Mouse (Mus musculus) kidney, adult 2 months (tissue): Measurements from ENCODE around the gene Rap1gap. TPM values are rescaled to one million over a fixed set of nuclear protein-coding genes. Genes with fewer than 3 reads are reported as not detected.

Experiments
- DNase-seq: peaks from one replicate; pipeline ENCODE4 v3.0.0; 2021
- H3K27ac ChIP-seq: fragments of 200-500 bp; 2 replicates; pipeline ENCODE4 v1.5.1; 2012; ENCODE audit warnings: low read depth, low read length, control low read depth, inconsistent platforms; ENCODE audit not compliant: insufficient read depth
- H3K27me3 ChIP-seq: fragments of 200-500 bp; replicated peaks from 2 replicates; pipeline ENCODE4 v1.6.1; 2012; ENCODE audit warnings: mild to moderate bottlenecking, moderate library complexity, low read length, inconsistent platforms; ENCODE audit not compliant: control insufficient read depth, insufficient read depth
- H3K36me3 ChIP-seq: fragments of 200-500 bp; 2 replicates; pipeline ENCODE4 v1.6.1; 2012; ENCODE audit warnings: mild to moderate bottlenecking, moderate library complexity, low read length, inconsistent platforms; ENCODE audit not compliant: control insufficient read depth, insufficient read depth
- H3K4me1 ChIP-seq: fragments of 200-500 bp; 2 replicates; pipeline ENCODE4 v1.6.1; 2011; ENCODE audit warnings: low read length; ENCODE audit not compliant: control insufficient read depth, insufficient read depth
- H3K4me3 ChIP-seq: fragments of 200-500 bp; 2 replicates; pipeline ENCODE4 v1.5.1; 2011; ENCODE audit warnings: mild to moderate bottlenecking, low read depth, low read length, control low read depth; ENCODE audit not compliant: insufficient read depth
- CTCF ChIP-seq: fragments of 200-500 bp; conservative IDR thresholded peaks from 2 replicates; pipeline ENCODE4 v1.5.1; 2011; ENCODE audit warnings: low read depth, mild to moderate bottlenecking, control low read depth, low read length, moderate library complexity, mixed read lengths; ENCODE audit not compliant: insufficient read depth, insufficient read length
- POLR2A ChIP-seq: fragments of 200-500 bp; IDR thresholded peaks from one replicate; pipeline ENCODE4 v1.6.1; 2011; ENCODE audit warnings: low read depth, low read length, control low read depth
- WGBS: fragments of 180-500 bp; shearing (Covaris S2); methylation state at CpG from one replicate; pipeline ENCODE4 v1.1.7; 2018; 5-methylcytosine and 5-hydroxymethylcytosine counted together
- polyA plus RNA-seq: library from polyadenylated mRNA; depleted of rRNA; stranded (reverse); fragments of >200 nt; gene quantifications from 2 replicates; pipeline ENCODE4 v1.2.3, GENCODE M21; 2012

Gene Rap1gap
- polyA plus RNA-seq, 1 experiment = 213 TPM

DNA sequence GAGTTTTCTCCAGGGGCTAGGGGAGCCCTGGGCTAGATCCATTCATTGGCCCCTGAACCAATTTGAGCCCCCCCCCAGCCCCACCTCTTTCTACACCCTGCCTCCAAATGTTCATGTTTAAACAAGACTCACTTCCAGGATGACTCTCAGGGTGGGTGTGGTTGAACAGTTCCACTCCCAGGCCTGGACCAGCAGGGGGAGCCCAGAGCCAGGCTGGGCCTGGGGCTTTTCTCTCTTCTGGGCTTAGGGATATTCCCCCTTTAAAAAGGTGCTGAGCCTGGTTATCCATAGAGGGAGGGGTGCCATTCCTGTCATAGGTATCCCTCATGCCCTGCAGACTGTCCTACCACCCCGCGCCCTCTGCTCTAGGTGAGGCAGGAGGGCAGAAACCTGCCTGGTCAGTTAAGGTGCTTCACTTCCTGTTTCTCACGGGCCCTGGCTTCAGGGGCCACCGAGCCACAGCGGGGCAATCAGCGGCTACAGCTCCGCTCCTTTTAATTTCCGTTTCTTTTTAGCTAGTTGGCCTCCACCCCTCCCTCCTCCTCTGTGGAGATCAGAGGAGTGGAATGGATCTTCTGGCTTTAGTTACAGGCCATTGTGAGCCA lies 49.6 kb downstream of the Rap1gap start:
- DNase-seq = no peak
- Histone ChIP-seq H3K27ac (no peak overlapping the region), H3K36me3 (no peaks in the 10 kb centered on the region), H3K4me3 (no peak overlapping the region), H3K4me1 (no peaks in the 10 kb centered on the region), H3K27me3 (no peaks in the 10 kb centered on the region)
- TF ChIP-seq POLR2A = no peak
- peak; percentile 46 for TF ChIP-seq CTCF
- WGBS = 35% methylated on average over 8 of the region's 8 CpGs

DNA sequence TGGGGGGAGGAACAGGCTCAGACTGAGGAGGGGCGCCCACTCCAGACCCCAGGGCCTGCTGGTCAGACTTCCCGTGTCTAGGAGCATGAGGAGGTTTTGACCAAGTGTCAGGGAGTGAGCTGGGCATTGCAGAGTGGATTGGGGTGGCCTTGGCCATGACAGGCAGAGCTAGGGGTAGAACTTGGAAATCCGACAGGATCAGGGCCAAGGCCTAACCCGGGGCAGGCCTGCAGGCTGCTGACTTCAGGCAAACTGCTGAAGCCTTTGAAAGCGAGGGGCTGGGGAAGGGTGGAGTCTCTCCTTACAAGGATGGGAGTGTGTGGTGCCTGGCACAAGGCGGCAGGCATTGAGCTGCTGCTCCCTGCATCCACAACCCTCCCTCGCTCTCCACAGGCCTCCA lies 52.5 kb downstream of the Rap1gap start:
- Histone ChIP-seq H3K27me3 (no peaks in the 10 kb centered on the region), H3K36me3 (no peaks in the 10 kb centered on the region), H3K4me3 (no peak overlapping the region), H3K4me1 (no peaks in the 10 kb centered on the region), H3K27ac (no peak overlapping the region)
- WGBS = 73% methylated on average over 7 of the region's 7 CpGs
- DNase-seq = no peak
- TF ChIP-seq POLR2A (no peak), CTCF (no peak)

DNA sequence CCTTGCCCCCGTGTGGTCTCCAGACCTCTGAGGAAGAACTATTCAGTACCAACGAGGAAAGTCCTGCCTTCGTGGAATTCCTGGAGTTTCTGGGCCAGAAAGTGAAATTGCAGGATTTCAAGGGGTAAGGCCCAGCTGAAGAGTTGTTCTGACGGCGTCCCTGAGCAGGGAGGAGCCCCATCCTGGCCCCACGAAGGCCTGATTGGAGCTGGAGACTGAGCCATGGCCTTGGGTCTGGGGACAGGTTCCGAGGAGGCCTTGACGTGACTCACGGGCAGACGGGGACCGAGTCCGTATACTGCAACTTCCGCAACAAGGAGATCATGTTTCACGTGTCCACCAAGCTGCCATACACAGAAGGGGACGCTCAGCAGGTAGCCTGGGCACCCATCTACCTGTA lies 53.1 kb downstream of the Rap1gap start:
- no peak overlapping the region for H3K27ac ChIP-seq
- H3K4me1 ChIP-seq = no peaks in the 10 kb centered on the region
- no peak for DNase-seq
- no peaks in the 10 kb centered on the region for H3K27me3 ChIP-seq
- TF ChIP-seq CTCF (no peak), POLR2A (no peak)
- 74% methylated on average over 15 of the region's 15 CpGs for WGBS
- no peaks in the 10 kb centered on the region for H3K36me3 ChIP-seq
- no peak overlapping the region for H3K4me3 ChIP-seq

DNA sequence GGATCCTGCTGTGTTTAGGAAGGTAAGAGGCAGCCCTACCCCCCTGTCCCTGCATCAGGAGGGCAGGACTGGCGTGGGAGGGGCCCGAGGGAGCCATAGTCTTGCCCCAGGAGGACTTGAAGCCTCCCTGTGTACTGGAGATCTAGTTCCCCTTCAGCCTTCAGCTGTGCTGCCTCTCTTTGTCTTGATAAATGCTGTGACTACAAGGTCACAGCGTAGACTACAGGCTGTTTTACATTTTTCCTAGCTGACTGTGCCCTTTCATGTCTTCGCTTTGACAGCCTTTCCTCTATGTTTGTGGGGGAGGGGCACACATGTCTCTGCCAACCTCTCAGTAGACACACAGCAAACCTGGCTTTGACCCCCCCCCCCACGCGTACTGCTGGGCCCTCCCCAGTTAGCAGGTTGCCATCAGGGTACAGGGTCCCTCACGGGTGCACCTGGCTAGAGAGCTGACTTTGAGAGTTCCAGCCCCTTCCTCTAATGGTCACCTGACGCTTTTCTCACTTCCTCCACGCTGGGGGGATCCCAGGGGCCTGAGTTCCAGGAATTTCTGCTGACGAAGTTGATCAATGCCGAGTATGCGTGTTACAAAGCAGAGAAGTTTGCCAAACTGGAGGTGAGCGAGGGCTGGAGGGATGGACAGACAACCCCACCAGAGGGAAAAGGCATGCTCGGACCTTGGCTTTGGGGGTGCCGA lies 55.0 kb downstream of the Rap1gap start:
- TF ChIP-seq CTCF (no peak), POLR2A (no peak)
- DNase-seq = no peak
- 45% methylated on average over 15 of the region's 15 CpGs for WGBS
- Histone ChIP-seq H3K36me3 (no peaks in the 10 kb centered on the region), H3K4me3 (no peak overlapping the region), H3K27me3 (no peaks in the 10 kb centered on the region), H3K27ac (no peak overlapping the region), H3K4me1 (peaks cover under 1% of the 10 kb centered on the region; the same call in 1 of the 2 replicates)

DNA sequence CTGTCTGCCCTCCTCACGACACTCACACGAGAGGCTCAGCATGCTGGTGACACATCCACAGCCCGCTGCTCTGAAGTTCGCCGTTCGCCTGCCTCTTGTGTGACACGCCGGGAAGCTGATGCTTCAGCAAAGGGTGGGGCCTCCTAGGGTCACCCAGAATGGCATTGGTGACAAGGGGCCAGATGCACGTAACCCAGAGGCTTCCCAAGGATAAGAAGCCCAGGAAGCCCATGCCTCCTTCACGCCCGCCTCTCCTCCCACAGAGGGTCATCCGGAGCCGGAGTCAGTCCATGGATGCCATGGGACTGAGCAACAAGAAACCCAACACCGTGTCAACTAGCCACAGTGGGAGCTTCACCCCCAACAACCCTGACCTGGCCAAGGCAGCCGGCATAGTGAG lies 57.0 kb downstream of the Rap1gap start:
- H3K4me3 ChIP-seq = no peak overlapping the region
- H3K36me3 ChIP-seq = no peaks in the 10 kb centered on the region
- 74% methylated on average over 15 of the region's 15 CpGs for WGBS
- no peak for DNase-seq
- peaks cover 4% of the 10 kb centered on the region; the same call in 1 of the 2 replicates for H3K4me1 ChIP-seq
- no peaks in the 10 kb centered on the region for H3K27me3 ChIP-seq
- no peak overlapping the region for H3K27ac ChIP-seq
- TF ChIP-seq CTCF (no peak), POLR2A (no peak)

DNA sequence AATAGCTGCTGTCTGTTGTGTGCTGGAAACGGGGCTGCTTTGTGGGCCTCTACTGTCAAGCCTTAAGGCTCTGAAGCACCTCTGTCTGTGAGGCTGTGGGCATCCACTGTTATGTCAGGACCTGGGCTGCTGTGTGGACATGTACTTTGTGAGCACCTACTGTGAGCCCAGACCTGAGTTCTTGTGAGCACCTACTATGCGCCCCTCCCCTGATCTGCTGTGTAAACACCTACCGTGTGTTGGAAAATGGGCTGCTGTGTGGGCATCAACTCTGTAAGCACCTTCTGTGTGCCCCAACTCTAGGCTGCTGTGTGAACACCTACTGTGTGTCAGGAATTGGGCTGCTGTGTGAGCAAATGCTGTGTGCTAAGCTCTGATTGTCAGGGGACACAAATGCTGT lies 57.7 kb downstream of the Rap1gap start:
- Histone ChIP-seq H3K4me3 (no peak overlapping the region), H3K27ac (no peak overlapping the region), H3K36me3 (no peaks in the 10 kb centered on the region), H3K4me1 (peaks cover 4% of the 10 kb centered on the region; the same call in 1 of the 2 replicates), H3K27me3 (no peaks in the 10 kb centered on the region)
- TF ChIP-seq POLR2A = no peak
- TF ChIP-seq CTCF = no peak
- 79% methylated on average over 3 of the region's 3 CpGs for whole genome bisulfite sequencing
- DNase-seq = no peak

DNA sequence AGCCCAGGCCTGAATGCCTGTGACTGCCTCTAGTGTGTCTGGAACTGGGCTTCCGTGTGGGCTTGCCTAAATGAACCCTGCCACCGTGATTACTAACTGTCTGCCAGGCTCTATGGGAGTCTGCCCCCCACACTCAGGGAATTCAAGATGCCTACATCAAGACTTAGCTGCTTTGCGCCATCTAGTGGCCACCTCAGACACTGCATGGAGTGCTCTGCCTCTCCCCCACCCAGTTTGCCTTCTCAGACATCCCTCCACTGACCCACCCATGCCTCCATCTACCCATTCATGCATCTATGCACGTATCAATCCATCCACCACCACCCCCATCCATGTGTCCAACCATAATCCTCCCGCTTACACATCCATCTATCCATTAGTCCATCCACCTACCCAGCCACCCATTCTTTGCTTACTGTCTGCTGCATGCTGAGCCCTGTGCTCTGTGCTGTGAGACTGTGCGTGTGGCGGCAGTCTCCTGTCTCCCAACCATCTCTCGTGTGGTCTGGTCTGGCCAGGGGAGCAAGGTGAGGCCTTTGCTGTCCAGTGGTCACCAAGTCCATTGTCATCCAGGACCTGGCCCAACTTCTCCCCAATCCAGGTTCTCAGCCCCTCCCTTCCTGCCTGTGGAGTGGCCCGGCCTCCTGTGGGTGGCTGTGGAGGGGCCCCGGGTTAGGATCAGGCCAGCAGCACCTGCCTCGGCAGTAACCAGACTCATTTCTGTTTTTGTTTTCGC lies 58.3 kb downstream of the Rap1gap start:
- Histone ChIP-seq H3K4me3 (no peak overlapping the region), H3K27me3 (no peaks in the 10 kb centered on the region), H3K36me3 (no peaks in the 10 kb centered on the region), H3K27ac (no peak overlapping the region), H3K4me1 (peaks cover 4% of the 10 kb centered on the region; the same call in 1 of the 2 replicates)
- peak; percentile 95 for TF ChIP-seq CTCF
- TF ChIP-seq POLR2A = no peak
- DNase-seq = peak; percentile 68
- WGBS = 25% methylated on average over 12 of the region's 12 CpGs
